Mouse (Mus musculus): ENCODE data around the gene Ctcf.

DNA sequence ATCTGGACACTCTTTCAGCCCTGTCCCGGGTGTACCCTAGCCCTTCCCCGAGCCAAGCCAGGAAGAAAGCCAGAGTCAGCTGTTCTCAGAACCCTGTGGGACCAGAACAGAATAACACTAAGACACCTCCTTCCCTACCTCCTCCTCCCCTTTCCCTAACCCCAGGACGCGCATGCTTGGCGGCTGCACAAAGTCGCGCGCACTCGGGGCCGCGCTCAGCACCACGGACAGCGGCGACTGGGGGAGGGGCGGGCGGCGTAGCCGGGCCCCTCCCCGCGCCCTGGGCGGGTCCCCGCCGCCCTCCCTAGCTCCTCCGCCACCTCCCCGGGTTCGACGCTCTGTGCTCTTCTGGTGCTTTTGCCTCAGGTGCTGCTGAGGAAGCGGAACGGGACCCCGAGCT lies 57.3 kb downstream of the Ctcf start:
- TF ChIP-seq ZC3H11A (IDR thresholded peaks at IDR 0.05; ENCODE audit: borderline replicate concordance, low read depth, low read length) (no peak), HCFC1 (IDR thresholded peaks at IDR 0.05; ENCODE audit: borderline replicate concordance, insufficient read depth, low read length) (no peak; the same call in 1 of the 2 replicates)

All from ES-E14 (cell line).